Mouse (Mus musculus) left cerebral cortex, adult 11 months (tissue): ENCODE data around the gene Chchd6.

ENCODE experiments used
- DNase-seq: peaks from one replicate; pipeline ENCODE4 v3.0.0; 2022; ENCODE audit warnings: low spot score

The Chchd6 gene

GRCm38 (mm10) chr6:89452356-89452755, 143.1 kb downstream of the Chchd6 start:
- no peak for DNase-seq

GRCm38 (mm10) chr6:89448736-89449135, 146.7 kb downstream of the Chchd6 start:
- DNase-seq: no peak

GRCm38 (mm10) chr6:89440671-89441070, 154.8 kb downstream of the Chchd6 start:
- no peak for DNase-seq

- no peak for DNase-seq
Observed at GRCm38 (mm10) chr6:89431920-89432482, 163.5 kb downstream of the Chchd6 start.

GRCm38 (mm10) chr6:89430749-89431148, 164.7 kb downstream of the Chchd6 start:
- no peak for DNase-seq

- no peak for DNase-seq
Observed at GRCm38 (mm10) chr6:89428661-89429375, 166.6 kb downstream of the Chchd6 start.

GRCm38 (mm10) chr6:89424461-89424860, 171.0 kb downstream of the Chchd6 start:
- no peak for DNase-seq

- no peak for DNase-seq
Observed at GRCm38 (mm10) chr6:89422621-89423020, 172.8 kb downstream of the Chchd6 start.

- DNase-seq: no peak
Observed at GRCm38 (mm10) chr6:89421922-89422321, 173.5 kb downstream of the Chchd6 start.

GRCm38 (mm10) chr6:89421503-89421902, 173.9 kb downstream of the Chchd6 start:
- no peak for DNase-seq

- DNase-seq: no peak
Observed at GRCm38 (mm10) chr6:89420756-89421155, 174.7 kb downstream of the Chchd6 start.

- no peak for DNase-seq
Observed at GRCm38 (mm10) chr6:89420110-89420509, 175.3 kb downstream of the Chchd6 start.

- DNase-seq: no peak
Observed at GRCm38 (mm10) chr6:89419066-89419815, 176.2 kb downstream of the Chchd6 start.

- DNase-seq: no peak
Observed at GRCm38 (mm10) chr6:89416030-89416595, 179.3 kb downstream of the Chchd6 start.

GRCm38 (mm10) chr6:89415091-89415490, 180.4 kb downstream of the Chchd6 start:
- DNase-seq: no peak

GRCm38 (mm10) chr6:89414126-89414525, 181.3 kb downstream of the Chchd6 start:
- DNase-seq: no peak

- no peak for DNase-seq
Observed at GRCm38 (mm10) chr6:89413481-89413884, 182.0 kb downstream of the Chchd6 start.

GRCm38 (mm10) chr6:89412562-89412961, 182.9 kb downstream of the Chchd6 start:
- DNase-seq: no peak

GRCm38 (mm10) chr6:89409041-89409440, 186.4 kb downstream of the Chchd6 start:
- DNase-seq: no peak

- DNase-seq: no peak
Observed at GRCm38 (mm10) chr6:89408259-89408658, 187.2 kb downstream of the Chchd6 start.

- no peak for DNase-seq
Observed at GRCm38 (mm10) chr6:89407247-89407889, 188.1 kb downstream of the Chchd6 start.

- no peak for DNase-seq
Observed at GRCm38 (mm10) chr6:89404964-89405363, 190.5 kb downstream of the Chchd6 start.
